Mouse (Mus musculus): ENCODE measurements around the gene Itgb4. TPM values are rescaled to one million over a fixed set of nuclear protein-coding genes. Genes with fewer than 3 reads are reported as not detected.

Gene Itgb4
- total and polyA plus RNA-seq, 3 experiments, result 0.69 to 0.85 TPM; not detected in 1

DNA sequence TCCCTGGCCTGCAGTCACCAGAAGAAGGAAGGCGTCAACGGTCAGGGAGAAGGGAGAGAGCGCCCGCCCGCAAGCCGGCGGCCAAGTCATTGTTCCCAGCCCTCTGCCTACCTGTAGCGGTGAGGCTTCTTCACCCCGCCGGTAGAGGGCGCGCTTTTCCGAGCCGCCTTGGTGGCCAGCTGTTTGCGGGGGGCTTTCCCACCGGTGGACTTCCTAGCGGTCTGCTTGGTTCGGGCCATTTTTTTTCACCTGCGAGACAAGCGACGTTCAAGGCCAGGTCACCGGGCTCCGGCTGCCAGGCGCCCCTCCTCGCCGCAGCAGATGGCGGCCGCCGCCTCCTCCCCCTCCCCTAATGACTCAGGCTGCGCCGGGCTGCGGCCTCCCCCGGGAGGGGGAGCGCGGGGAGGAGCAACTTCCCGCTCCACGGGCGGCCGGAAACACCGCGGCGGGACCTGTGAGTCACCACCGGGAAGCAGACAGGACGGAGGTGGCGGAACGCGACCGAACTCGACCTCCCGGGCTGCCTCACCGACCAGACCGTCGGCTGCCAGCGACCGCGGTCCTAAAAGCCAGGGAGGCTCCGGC lies 49.4 kb downstream of the Itgb4 start:
- H3K27ac ChIP-seq (ENCODE audit: control insufficient read depth, low read depth, low read length), result peak overlapping the region; percentile 98
- no peak for DNase-seq (ENCODE audit: low read depth, low spot score)
- H3K27me3 ChIP-seq (ENCODE audit: control insufficient read depth in 1 of 2, insufficient read depth in 2 of 2, low read length in 2 of 2), result no peaks in the 10 kb centered on the region
- peaks cover 14% of the 10 kb centered on the region for H3K79me2 ChIP-seq (ENCODE audit: control insufficient read depth, insufficient read depth, low read length, poor library complexity)
- TF ChIP-seq MAFK (IDR thresholded peaks at IDR 0.05; ENCODE audit: borderline replicate concordance, low read depth, low read length) (no peak), ZKSCAN1 (IDR thresholded peaks at IDR 0.05; ENCODE audit: low read depth, low read length) (no peak), UBTF (IDR thresholded peaks at IDR 0.05; ENCODE audit: borderline replicate concordance, insufficient read depth, low read depth, low read length) (peak; percentile 87; the same call in 1 of the 2 replicates), CTCF (IDR thresholded peaks at IDR 0.05 in 2 of 3, conservative IDR thresholded peaks at IDR 0.05 in 1 of 3; ENCODE audit: control insufficient read depth in 1 of 3, insufficient read depth in 1 of 3, low read depth in 2 of 3, low read length in 3 of 3, poor library complexity in 1 of 3, severe bottlenecking in 1 of 3) (peak; percentile 58 to 88 (median 63)), MAZ (IDR thresholded peaks at IDR 0.05; ENCODE audit: low read depth, low read length) (0 out of 2 replicates have a peak, but pooled peaks have one; percentile 31)
- H3K36me3 ChIP-seq (ENCODE audit: control insufficient read depth in 1 of 2, insufficient read depth in 2 of 2, low read length in 2 of 2), result peaks cover 4 to 19% of the 10 kb centered on the region in 2 experiments
- no peaks in the 10 kb centered on the region for H3K9me3 ChIP-seq (replicated peaks; ENCODE audit: insufficient read depth, low read length)
- H3K9ac ChIP-seq (ENCODE audit: control insufficient read depth, low read depth, low read length, poor library complexity, severe bottlenecking), result peak overlapping the region; percentile 99
- peak overlapping the region; percentile 49 to 97 for H3K4me3 ChIP-seq (ENCODE audit: control insufficient read depth in 1 of 2, insufficient read depth in 1 of 2, low read depth in 2 of 2, low read length in 2 of 2)
- H3K4me1 ChIP-seq (ENCODE audit: control insufficient read depth in 1 of 2, insufficient read depth in 2 of 2, low read length in 2 of 2), result peaks cover 3 to 6% of the 10 kb centered on the region in 2 experiments; a peak in 3 of 4 replicates

DNA sequence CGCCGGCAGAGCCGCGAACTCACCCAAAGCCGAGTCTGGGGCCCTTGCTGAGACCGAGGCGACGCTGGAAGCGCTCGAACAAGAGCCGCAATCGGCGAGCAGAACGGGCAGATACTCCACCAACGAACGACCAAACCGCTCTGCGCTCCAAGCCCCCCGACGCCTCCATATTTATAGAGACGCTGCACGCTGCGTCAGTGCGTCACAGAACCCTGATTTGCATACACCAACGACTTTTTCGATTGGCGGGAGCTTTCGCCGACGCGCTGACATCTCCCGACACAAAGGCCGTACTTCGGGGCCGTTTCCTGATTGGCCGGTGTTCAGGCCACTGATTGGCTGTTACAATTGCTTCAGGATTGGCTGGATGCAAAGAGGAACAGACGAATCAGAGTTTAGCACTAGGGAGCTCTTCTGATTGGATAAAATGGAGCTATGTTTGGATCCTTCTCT lies 49.9 kb downstream of the Itgb4 start:
- Histone ChIP-seq H3K4me3 (ENCODE audit: control insufficient read depth in 1 of 2, insufficient read depth in 1 of 2, low read depth in 2 of 2, low read length in 2 of 2) (peak overlapping the region; percentile 49 to 97), H3K4me1 (ENCODE audit: control insufficient read depth in 1 of 2, insufficient read depth in 2 of 2, low read length in 2 of 2) (peaks cover 4 to 10% of the 10 kb centered on the region in 2 experiments; a peak in 3 of 4 replicates), H3K36me3 (ENCODE audit: control insufficient read depth in 1 of 2, insufficient read depth in 2 of 2, low read length in 2 of 2) (peaks cover 4 to 23% of the 10 kb centered on the region in 2 experiments), H3K9me3 (replicated peaks; ENCODE audit: insufficient read depth, low read length) (no peaks in the 10 kb centered on the region), H3K27me3 (ENCODE audit: control insufficient read depth in 1 of 2, insufficient read depth in 2 of 2, low read length in 2 of 2) (no peaks in the 10 kb centered on the region), H3K79me2 (ENCODE audit: control insufficient read depth, insufficient read depth, low read length, poor library complexity) (peaks cover 14% of the 10 kb centered on the region), H3K27ac (ENCODE audit: control insufficient read depth, low read depth, low read length) (peak overlapping the region; percentile 98), H3K9ac (ENCODE audit: control insufficient read depth, low read depth, low read length, poor library complexity, severe bottlenecking) (peak overlapping the region; percentile 99)
- DNase-seq (ENCODE audit: low read depth, low spot score), result peak; percentile 100
- TF ChIP-seq RCOR1 (IDR thresholded peaks at IDR 0.05; ENCODE audit: low read depth, low read length) (no peak), RAD21 (IDR thresholded peaks at IDR 0.05; ENCODE audit: low read depth, low read length) (no peak), USF1 (IDR thresholded peaks at IDR 0.05; ENCODE audit: low read depth, low read length) (no peak), E2F4 (IDR thresholded peaks at IDR 0.05; ENCODE audit: borderline replicate concordance, low read depth, low read length) (no peak), ZNF384 (IDR thresholded peaks at IDR 0.05; ENCODE audit: low read depth, low read length) (no peak), NELFE (IDR thresholded peaks at IDR 0.05; ENCODE audit: low read depth, low read length) (peak; percentile 100), CHD1 (IDR thresholded peaks at IDR 0.05; ENCODE audit: low read depth, low read length) (no peak), POLR2AphosphoS5 (IDR thresholded peaks at IDR 0.05; ENCODE audit: borderline replicate concordance, low read depth, low read length) (peak; percentile 99), MAZ (IDR thresholded peaks at IDR 0.05; ENCODE audit: low read depth, low read length) (peak; percentile 91), UBTF (IDR thresholded peaks at IDR 0.05; ENCODE audit: borderline replicate concordance, insufficient read depth, low read depth, low read length) (no peak), ZMIZ1 (IDR thresholded peaks at IDR 0.05; ENCODE audit: low read depth, low read length) (peak; percentile 100), USF2 (IDR thresholded peaks at IDR 0.05; ENCODE audit: borderline replicate concordance in 1 of 2, insufficient read depth in 1 of 2, low read depth in 1 of 2, low read length in 2 of 2) (no peak), KAT2A (conservative IDR thresholded peaks at IDR 0.05; ENCODE audit: low read depth, low read length) (no peak), TAL1 (IDR thresholded peaks at IDR 0.05; ENCODE audit: low read length) (no peak), ZC3H11A (IDR thresholded peaks at IDR 0.05; ENCODE audit: low read depth, low read length) (no peak), SIN3A (IDR thresholded peaks at IDR 0.05; ENCODE audit: low read length) (peak; percentile 93), ZKSCAN1 (IDR thresholded peaks at IDR 0.05; ENCODE audit: low read depth, low read length) (no peak), GATA1 (IDR thresholded peaks at IDR 0.05; ENCODE audit: low read depth, low read length) (no peak), HCFC1 (IDR thresholded peaks at IDR 0.05; ENCODE audit: low read depth, low read length) (peak; percentile 81), ELF1 (IDR thresholded peaks at IDR 0.05; ENCODE audit: low read depth, low read length) (no peak), ETS1 (IDR thresholded peaks at IDR 0.05; ENCODE audit: low read depth, low read length) (no peak), BHLHE40 (IDR thresholded peaks at IDR 0.05; ENCODE audit: borderline replicate concordance, low read depth, low read length) (no peak), MXI1 (IDR thresholded peaks at IDR 0.05; ENCODE audit: low read depth, low read length) (peak; percentile 26; the same call in 1 of the 2 replicates), MYB (IDR thresholded peaks at IDR 0.05; ENCODE audit: low read depth, low read length) (no peak; the same call in none of the 2 replicates), MYC (IDR thresholded peaks at IDR 0.05; ENCODE audit: low read depth, low read length) (0 out of 2 replicates have a peak, but pooled peaks have one; percentile 19), CTCF (IDR thresholded peaks at IDR 0.05 in 2 of 3, conservative IDR thresholded peaks at IDR 0.05 in 1 of 3; ENCODE audit: control insufficient read depth in 1 of 3, insufficient read depth in 1 of 3, low read depth in 2 of 3, low read length in 3 of 3, poor library complexity in 1 of 3, severe bottlenecking in 1 of 3) (no peak), SMC3 (IDR thresholded peaks at IDR 0.05; ENCODE audit: low read depth, low read length) (no peak), POLR2AphosphoS2 (IDR thresholded peaks at IDR 0.05; ENCODE audit: low read length) (peak; percentile 100)

All from MEL (cell line).